Mouse (Mus musculus): ENCODE results near the gene Hist1h1c. TPM values are rescaled to one million over a fixed set of nuclear protein-coding genes. Genes with fewer than 3 reads are reported as not detected.

The Hist1h1c gene
- polyA plus RNA-seq (2012; rRNA removed) = 12.1 and 16.0 TPM in 2 replicates

DNA sequence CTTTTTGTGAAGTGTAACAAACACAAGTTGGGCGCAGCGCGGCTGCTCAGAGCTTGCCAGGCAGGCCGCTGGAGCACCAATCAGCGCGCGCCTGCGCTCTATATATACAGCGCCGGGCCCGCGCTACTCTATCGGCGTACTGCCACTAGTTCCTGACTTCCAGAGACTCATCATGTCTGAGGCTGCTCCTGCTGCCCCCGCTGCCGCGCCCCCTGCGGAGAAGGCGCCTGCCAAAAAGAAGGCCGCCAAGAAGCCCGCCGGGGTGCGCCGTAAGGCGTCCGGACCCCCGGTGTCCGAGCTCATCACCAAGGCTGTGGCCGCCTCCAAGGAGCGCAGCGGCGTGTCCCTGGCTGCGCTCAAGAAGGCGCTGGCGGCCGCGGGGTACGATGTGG is at the start of gene Hist1h1c:
Gene Hist1h1c (plus strand): TSS at position 132 of the 392 bp plus-strand sequence.
- peak; percentile 97 for DNase-seq (ENCODE audit: low read depth)
- peak; percentile 83; the same call in 1 of the 2 replicates for TF ChIP-seq POLR2A (IDR thresholded peaks at IDR 0.05; ENCODE audit: borderline replicate concordance, extremely low read depth, insufficient read depth, insufficient read length, poor library complexity, severe bottlenecking)
- TF ChIP-seq CTCF (IDR thresholded peaks at IDR 0.05; ENCODE audit: borderline replicate concordance, extremely low read depth, insufficient read depth, insufficient read length) = no peak

GRCm38 (mm10) chr13:23688956-23689355 is 49.7 kb upstream of the Hist1h1c start:
- no peak for TF ChIP-seq POLR2A (IDR thresholded peaks at IDR 0.05; ENCODE audit: borderline replicate concordance, extremely low read depth, insufficient read depth, insufficient read length, poor library complexity, severe bottlenecking)
- TF ChIP-seq CTCF (IDR thresholded peaks at IDR 0.05; ENCODE audit: borderline replicate concordance, extremely low read depth, insufficient read depth, insufficient read length) = no peak
- DNase-seq (ENCODE audit: low read depth) = no peak

DNA sequence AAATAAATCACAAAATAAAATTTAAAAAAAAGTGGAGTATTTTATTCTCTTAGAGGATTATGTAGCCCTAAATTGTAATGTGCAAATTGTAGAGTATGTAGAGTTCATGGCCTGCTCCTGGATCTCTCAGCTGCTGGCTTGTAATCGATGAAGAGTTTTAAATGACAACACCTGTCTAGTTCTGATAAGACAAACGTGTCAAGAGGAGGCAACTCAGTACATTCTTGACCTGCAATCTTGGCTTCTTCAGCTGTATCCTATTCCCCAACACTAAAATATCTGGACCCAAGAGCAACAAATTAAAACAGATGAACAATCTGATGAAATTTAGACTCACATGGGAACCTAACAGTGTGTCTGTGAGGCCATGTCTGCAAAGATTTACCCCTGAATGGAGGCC is 49.1 kb upstream of the Hist1h1c start:
- TF ChIP-seq POLR2A (IDR thresholded peaks at IDR 0.05; ENCODE audit: borderline replicate concordance, extremely low read depth, insufficient read depth, insufficient read length, poor library complexity, severe bottlenecking) = no peak
- no peak for DNase-seq (ENCODE audit: low read depth)

- no peak for TF ChIP-seq CTCF (IDR thresholded peaks at IDR 0.05; ENCODE audit: borderline replicate concordance, extremely low read depth, insufficient read depth, insufficient read length)
- TF ChIP-seq POLR2A (IDR thresholded peaks at IDR 0.05; ENCODE audit: borderline replicate concordance, extremely low read depth, insufficient read depth, insufficient read length, poor library complexity, severe bottlenecking) = no peak
- no peak for DNase-seq (ENCODE audit: low read depth)
Observed at GRCm38 (mm10) chr13:23693856-23694440, 44.7 kb upstream of the Hist1h1c start.

DNA sequence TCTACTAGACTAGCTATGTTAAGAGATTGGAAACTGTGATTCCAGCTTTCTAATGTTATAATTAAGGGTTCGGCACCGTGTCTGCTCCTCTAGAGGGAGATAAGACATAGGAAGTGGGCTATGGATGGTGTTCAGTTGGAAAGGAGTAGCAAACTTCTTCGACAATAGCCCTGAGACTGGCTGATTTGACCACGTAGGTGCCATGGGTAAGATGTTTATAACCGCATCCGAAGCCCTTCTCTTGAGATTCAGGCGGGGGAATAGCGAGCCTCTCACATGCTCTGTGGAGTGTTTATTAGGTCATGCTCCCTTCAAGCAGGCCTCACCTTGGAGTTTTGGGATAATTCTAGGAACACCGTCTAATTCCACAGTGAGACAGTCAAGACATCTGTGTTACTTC is 43.7 kb upstream of the Hist1h1c start:
- TF ChIP-seq POLR2A (IDR thresholded peaks at IDR 0.05; ENCODE audit: borderline replicate concordance, extremely low read depth, insufficient read depth, insufficient read length, poor library complexity, severe bottlenecking) (no peak), CTCF (IDR thresholded peaks at IDR 0.05; ENCODE audit: borderline replicate concordance, extremely low read depth, insufficient read depth, insufficient read length) (no peak)
- DNase-seq (ENCODE audit: low read depth) = no peak

DNA sequence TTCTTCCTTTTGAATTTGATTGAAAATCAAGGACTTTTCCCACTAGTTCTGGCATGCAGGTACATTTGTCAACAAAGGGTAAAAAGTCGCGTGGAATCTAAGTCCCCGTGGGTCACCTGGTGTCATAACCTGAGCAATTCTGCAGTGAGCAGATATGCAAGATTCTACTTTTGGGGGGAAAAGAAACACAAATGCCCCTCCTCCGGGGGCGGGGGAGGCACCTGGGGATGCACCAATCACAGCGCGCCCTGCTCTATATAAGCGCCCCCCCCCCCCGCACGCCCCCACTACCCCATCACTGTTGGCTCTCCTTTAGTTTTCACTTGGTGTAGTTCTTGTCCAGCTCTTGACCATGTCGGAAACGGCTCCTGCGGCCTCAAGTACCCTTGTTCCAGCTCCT is 43.1 kb upstream of the Hist1h1c start, which contains the start of gene Hist1h1t:
Gene Hist1h1t (plus strand): TSS at position 301 of the 400 bp plus-strand sequence.
- TF ChIP-seq POLR2A (IDR thresholded peaks at IDR 0.05; ENCODE audit: borderline replicate concordance, extremely low read depth, insufficient read depth, insufficient read length, poor library complexity, severe bottlenecking) = no peak
- TF ChIP-seq CTCF (IDR thresholded peaks at IDR 0.05; ENCODE audit: borderline replicate concordance, extremely low read depth, insufficient read depth, insufficient read length) = no peak
- no peak for DNase-seq (ENCODE audit: low read depth)

DNA sequence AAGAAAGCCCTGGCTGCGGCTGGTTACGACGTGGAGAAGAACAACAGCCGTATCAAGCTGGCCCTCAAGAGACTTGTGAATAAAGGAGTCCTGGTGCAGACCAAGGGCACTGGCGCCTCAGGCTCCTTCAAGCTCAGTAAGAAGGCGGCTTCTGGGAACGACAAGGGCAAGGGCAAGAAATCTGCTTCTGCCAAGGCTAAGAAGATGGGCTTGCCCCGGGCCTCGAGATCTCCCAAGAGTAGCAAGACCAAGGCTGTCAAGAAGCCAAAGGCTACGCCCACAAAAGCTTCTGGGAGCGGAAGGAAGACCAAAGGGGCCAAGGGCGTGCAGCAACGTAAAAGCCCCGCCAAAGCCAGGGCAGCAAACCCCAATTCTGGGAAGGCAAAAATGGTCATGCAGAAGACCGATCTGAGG is 42.5 kb upstream of the Hist1h1c start:
- TF ChIP-seq POLR2A (IDR thresholded peaks at IDR 0.05; ENCODE audit: borderline replicate concordance, extremely low read depth, insufficient read depth, insufficient read length, poor library complexity, severe bottlenecking) (no peak), CTCF (IDR thresholded peaks at IDR 0.05; ENCODE audit: borderline replicate concordance, extremely low read depth, insufficient read depth, insufficient read length) (no peak)
- DNase-seq (ENCODE audit: low read depth) = no peak

DNA sequence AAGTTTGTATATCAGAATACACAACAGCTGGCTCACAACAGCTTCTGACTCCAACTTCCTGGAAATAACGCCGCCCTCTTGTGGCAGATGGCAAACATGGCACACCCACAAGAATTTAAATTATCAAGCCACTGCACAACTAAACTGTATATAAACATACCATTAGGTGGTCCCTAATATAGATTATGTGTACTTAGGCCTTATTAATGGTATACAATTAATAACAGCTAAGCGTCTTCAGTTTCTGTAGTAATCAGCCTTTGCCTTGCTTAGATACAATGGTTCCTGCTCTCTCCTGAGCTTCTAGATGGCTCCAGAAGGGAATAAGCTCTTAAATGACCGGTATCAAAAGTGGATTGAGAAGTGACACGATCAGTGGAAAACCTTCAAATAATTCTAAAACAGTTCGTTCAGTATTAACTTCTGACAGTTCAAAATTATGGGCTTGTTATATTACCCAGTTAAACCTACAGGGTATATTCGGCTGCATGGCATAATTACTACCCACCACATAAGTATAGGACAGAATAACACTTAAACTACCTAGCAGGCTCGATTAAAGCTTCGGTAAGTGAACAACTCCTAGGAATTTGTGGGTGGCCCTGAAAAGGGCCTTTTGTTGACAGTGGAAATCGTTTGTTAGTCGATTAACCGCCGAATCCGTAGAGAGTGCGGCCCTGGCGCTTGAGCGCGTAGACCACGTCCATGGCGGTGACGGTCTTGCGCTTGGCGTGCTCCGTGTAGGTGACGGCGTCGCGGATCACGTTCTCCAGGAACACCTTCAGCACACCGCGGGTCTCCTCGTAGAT is 40.9 kb upstream of the Hist1h1c start:
- TF ChIP-seq CTCF (IDR thresholded peaks at IDR 0.05; ENCODE audit: borderline replicate concordance, extremely low read depth, insufficient read depth, insufficient read length) (peak; percentile 71), POLR2A (IDR thresholded peaks at IDR 0.05; ENCODE audit: borderline replicate concordance, extremely low read depth, insufficient read depth, insufficient read length, poor library complexity, severe bottlenecking) (no peak)

GRCm38 (mm10) chr13:23698300-23698693 is 40.3 kb upstream of the Hist1h1c start, which contains the start of gene Hist1h4c:
TSS of gene Hist1h4c (minus strand) at chr13:23698454.
- DNase-seq (ENCODE audit: low read depth) = peak; percentile 99
- TF ChIP-seq POLR2A (IDR thresholded peaks at IDR 0.05; ENCODE audit: borderline replicate concordance, extremely low read depth, insufficient read depth, insufficient read length, poor library complexity, severe bottlenecking) (peak; percentile 87; the same call in 1 of the 2 replicates), CTCF (IDR thresholded peaks at IDR 0.05; ENCODE audit: borderline replicate concordance, extremely low read depth, insufficient read depth, insufficient read length) (no peak)

More for the DNA sequence above, 40.9 kb upstream of the Hist1h1c start:
- peak; percentile 87 for DNase-seq (ENCODE audit: low read depth)

- no peak for DNase-seq (ENCODE audit: low read depth)
- TF ChIP-seq CTCF (IDR thresholded peaks at IDR 0.05; ENCODE audit: borderline replicate concordance, extremely low read depth, insufficient read depth, insufficient read length) = no peak
Observed at GRCm38 (mm10) chr13:23698996-23699395, 39.6 kb upstream of the Hist1h1c start.

- no peak for TF ChIP-seq CTCF (IDR thresholded peaks at IDR 0.05; ENCODE audit: borderline replicate concordance, extremely low read depth, insufficient read depth, insufficient read length)
- TF ChIP-seq POLR2A (IDR thresholded peaks at IDR 0.05; ENCODE audit: borderline replicate concordance, extremely low read depth, insufficient read depth, insufficient read length, poor library complexity, severe bottlenecking) = no peak
- DNase-seq (ENCODE audit: low read depth) = no peak
Observed at GRCm38 (mm10) chr13:23699767-23700166, 38.8 kb upstream of the Hist1h1c start.

All from brain, embryonic 14.5 days (tissue).